Comparison of ENCODE assay signal across 9 mouse cellular contexts in the genomic region with DNA sequence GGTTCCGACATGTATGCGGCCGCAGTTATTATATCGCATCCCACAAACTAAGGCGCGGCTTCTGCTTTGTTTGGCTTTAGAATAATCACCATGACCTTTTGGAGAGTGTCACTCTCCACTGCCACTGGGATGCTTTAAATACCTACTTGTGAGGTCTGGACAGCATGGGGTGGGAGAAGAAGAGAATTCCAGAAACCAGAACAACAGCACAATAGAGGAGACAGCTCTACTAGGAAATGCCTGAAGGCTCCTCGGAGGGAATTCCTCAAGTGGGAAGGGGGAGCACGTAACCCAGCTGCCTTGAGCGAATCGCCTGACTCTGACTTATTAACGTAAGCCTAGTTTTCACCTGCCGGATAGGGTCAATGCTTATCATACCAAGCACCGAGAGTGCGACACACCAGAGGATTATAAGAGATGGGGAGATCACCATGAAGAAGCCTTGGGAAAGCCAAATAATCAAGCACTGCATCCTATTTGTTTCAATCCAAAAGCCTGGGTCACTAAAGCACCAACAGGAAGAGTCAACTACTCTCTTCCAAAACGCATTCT.
DNase-seq lines count a peak whose midpoint lies in the region; ATAC-seq and TF ChIP-seq lines count a peak whose summit lies in the region.
"Had no signal": no experiment of that assay in that cellular context is flagged by ENCODE, and none has a peak within 500 bp of the region (broad histone marks: within the 10 kb centered on the region; RNA-seq: fewer than 3 reads in every experiment).

No protein-coding gene starts in this region.

- no peak for DNase-seq in lung, postnatal 25 days (ENCODE audit: low spot score)
- no peak for DNase-seq in liver, postnatal 0 days
- no peak for DNase-seq in ovary, postnatal 36 days (ENCODE audit: low spot score)
- no peak for DNase-seq in ovary, adult 18-20 months (ENCODE audit: low spot score)
- DNase-seq in kidney, adult 8-10 months: no peak
- no peak for DNase-seq in lung, postnatal 36 days

- H3K27ac ChIP-seq in lung, embryonic 15.5 days: peak overlapping the region; percentile 82
- H3K27ac ChIP-seq in forebrain, embryonic 15.5 days (replicated peaks): peak overlapping the region; percentile 67
- H3K27ac ChIP-seq in liver, postnatal 0 days (ENCODE audit: low read depth): no peak overlapping the region

- WGBS in lung, embryonic 15.5 days: 39% methylated on average over 15 of the region's 15 CpGs
- 20% methylated on average over 15 of the region's 15 CpGs for WGBS in forebrain, embryonic 15.5 days
- WGBS in liver, postnatal 0 days (ENCODE audit: insufficient replicate concordance): 75% methylated on average over 15 of the region's 15 CpGs

- no peak for ATAC-seq in lung, embryonic 15.5 days (ENCODE audit: borderline replicate concordance, extremely low read depth, low FRiP score, low TSS enrichment)
- ATAC-seq in forebrain, embryonic 15.5 days (replicated peaks): 0 out of 2 replicates have a peak, but pooled peaks have one; percentile 3
- no peak for ATAC-seq in liver, postnatal 0 days
- ATAC-seq: Patski had no signal

- H3K27me3 ChIP-seq in lung, embryonic 15.5 days: no peaks in the 10 kb centered on the region
- H3K27me3 ChIP-seq in forebrain, embryonic 15.5 days: no peaks in the 10 kb centered on the region
- no peaks in the 10 kb centered on the region for H3K27me3 ChIP-seq in liver, postnatal 0 days (ENCODE audit: insufficient read depth, low read length)
- H3K27me3 ChIP-seq: Patski had no signal

- H3K9ac ChIP-seq in lung, embryonic 15.5 days: no peak overlapping the region
- no peak overlapping the region for H3K9ac ChIP-seq in forebrain, embryonic 15.5 days (replicated peaks)
- H3K9ac ChIP-seq in liver, postnatal 0 days (replicated peaks): no peak overlapping the region

- 0 out of 2 replicates have a peak overlapping the region, but pooled peaks have one; percentile 29 for H3K4me3 ChIP-seq in lung, embryonic 15.5 days
- peak overlapping the region; percentile 21 for H3K4me3 ChIP-seq in forebrain, embryonic 15.5 days
- H3K4me3 ChIP-seq in liver, postnatal 0 days (ENCODE audit: low read depth, low read length): no peak overlapping the region

- TF ChIP-seq CTCF in liver, postnatal 0 days (IDR thresholded peaks at IDR 0.05; ENCODE audit: low read depth): no peak

- peak overlapping the region; percentile 52 for H3K4me2 ChIP-seq in lung, embryonic 15.5 days
- H3K4me2 ChIP-seq in forebrain, embryonic 15.5 days (replicated peaks): peak overlapping the region; percentile 43
- H3K4me2 ChIP-seq in liver, postnatal 0 days (ENCODE audit: low read depth, low read length): peak overlapping the region; percentile 31; the same call in 1 of the 2 replicates

- no peaks in the 10 kb centered on the region for H3K36me3 ChIP-seq in lung, embryonic 15.5 days
- H3K36me3 ChIP-seq in forebrain, embryonic 15.5 days: no peaks in the 10 kb centered on the region
- H3K36me3 ChIP-seq in liver, postnatal 0 days (replicated peaks; ENCODE audit: insufficient read depth, low read length): no peaks in the 10 kb centered on the region

- H3K9me3 ChIP-seq in lung, embryonic 15.5 days: no peaks in the 10 kb centered on the region
- H3K9me3 ChIP-seq in forebrain, embryonic 15.5 days: no peaks in the 10 kb centered on the region
- no peaks in the 10 kb centered on the region for H3K9me3 ChIP-seq in liver, postnatal 0 days (ENCODE audit: low read length)

- no peak for TF ChIP-seq EP300 in liver, postnatal 0 days (IDR thresholded peaks at IDR 0.05; ENCODE audit: low read depth)

- peaks cover 40% of the 10 kb centered on the region for H3K4me1 ChIP-seq in lung, embryonic 15.5 days
- H3K4me1 ChIP-seq in forebrain, embryonic 15.5 days: peaks cover 47% of the 10 kb centered on the region
- H3K4me1 ChIP-seq in liver, postnatal 0 days (ENCODE audit: insufficient read depth): peaks cover 12% of the 10 kb centered on the region
